Mouse (Mus musculus) kidney, embryonic 14.5 days (tissue): ENCODE results near the gene Rere. TPM values are rescaled to one million over a fixed set of nuclear protein-coding genes. Genes with fewer than 3 reads are reported as not detected.

Experiments used
- ATAC-seq: fragments of 200-750 bp; cut with Nextera tagmentation; 2 replicates; pipeline ENCODE4 v1.8.0; 2017; ENCODE audit warnings: moderate number of reproducible peaks, mild to moderate bottlenecking, moderate TSS enrichment, moderate library complexity; ENCODE audit not compliant: low FRiP score, low TSS enrichment
- H3K27ac ChIP-seq: fragments of 300-500 bp; sonication (generic); 2 replicates; pipeline ENCODE4 v1.5.1; 2014; ENCODE audit warnings: low read depth, mild to moderate bottlenecking, low read length, moderate library complexity, mixed read lengths
- H3K27me3 ChIP-seq: fragments of 300-500 bp; sonication (generic); 2 replicates; pipeline ENCODE4 v1.6.1; 2014; ENCODE audit warnings: mild to moderate bottlenecking, low read length; ENCODE audit not compliant: control insufficient read depth, insufficient read depth
- H3K36me3 ChIP-seq: fragments of 300-500 bp; sonication (generic); 2 replicates; pipeline ENCODE4 v1.6.1; 2014; ENCODE audit warnings: low read length, mixed read lengths; ENCODE audit not compliant: control insufficient read depth, insufficient read depth
- H3K4me1 ChIP-seq: fragments of 300-500 bp; sonication (generic); 2 replicates; pipeline ENCODE4 v1.6.1; 2014; ENCODE audit warnings: low read length, mixed read lengths; ENCODE audit not compliant: control insufficient read depth, insufficient read depth
- H3K4me2 ChIP-seq: fragments of 300-500 bp; sonication (generic); replicated peaks from 2 replicates; pipeline ENCODE4 v1.6.1; 2014; ENCODE audit warnings: low read depth, mild to moderate bottlenecking, low read length
- H3K4me3 ChIP-seq: fragments of 300-500 bp; sonication (generic); 2 replicates; pipeline ENCODE4 v1.5.1; 2014; ENCODE audit warnings: mild to moderate bottlenecking, low read length
- H3K9ac ChIP-seq: fragments of 300-500 bp; sonication (generic); 2 replicates; pipeline ENCODE4 v1.6.1; 2014; ENCODE audit warnings: low read depth, mild to moderate bottlenecking, low read length, moderate library complexity
- H3K9me3 ChIP-seq: fragments of 300-500 bp; sonication (generic); 2 replicates; pipeline ENCODE4 v1.6.1; 2016; ENCODE audit warnings: low read length; ENCODE audit not compliant: control insufficient read depth
- WGBS: fragments of 180-500 bp; shearing (Covaris S2); extraction: QIAGEN DNeasy Blood & Tissue Kit; methylation state at CpG from one replicate; pipeline ENCODE4 v1.1.7; 2014; 5-methylcytosine and 5-hydroxymethylcytosine counted together
- polyA plus RNA-seq: library from polyadenylated mRNA; unstranded; fragments of >200 nt; fragmentation: Nextera tagmentation; extraction: Ambion mirVana; gene quantifications from 2 replicates; pipeline ENCODE4 v1.2.1, GENCODE M21; 2014

Rere gene
- polyA plus RNA-seq, 1 experiment from 2014 or later: 49.9 TPM

DNA sequence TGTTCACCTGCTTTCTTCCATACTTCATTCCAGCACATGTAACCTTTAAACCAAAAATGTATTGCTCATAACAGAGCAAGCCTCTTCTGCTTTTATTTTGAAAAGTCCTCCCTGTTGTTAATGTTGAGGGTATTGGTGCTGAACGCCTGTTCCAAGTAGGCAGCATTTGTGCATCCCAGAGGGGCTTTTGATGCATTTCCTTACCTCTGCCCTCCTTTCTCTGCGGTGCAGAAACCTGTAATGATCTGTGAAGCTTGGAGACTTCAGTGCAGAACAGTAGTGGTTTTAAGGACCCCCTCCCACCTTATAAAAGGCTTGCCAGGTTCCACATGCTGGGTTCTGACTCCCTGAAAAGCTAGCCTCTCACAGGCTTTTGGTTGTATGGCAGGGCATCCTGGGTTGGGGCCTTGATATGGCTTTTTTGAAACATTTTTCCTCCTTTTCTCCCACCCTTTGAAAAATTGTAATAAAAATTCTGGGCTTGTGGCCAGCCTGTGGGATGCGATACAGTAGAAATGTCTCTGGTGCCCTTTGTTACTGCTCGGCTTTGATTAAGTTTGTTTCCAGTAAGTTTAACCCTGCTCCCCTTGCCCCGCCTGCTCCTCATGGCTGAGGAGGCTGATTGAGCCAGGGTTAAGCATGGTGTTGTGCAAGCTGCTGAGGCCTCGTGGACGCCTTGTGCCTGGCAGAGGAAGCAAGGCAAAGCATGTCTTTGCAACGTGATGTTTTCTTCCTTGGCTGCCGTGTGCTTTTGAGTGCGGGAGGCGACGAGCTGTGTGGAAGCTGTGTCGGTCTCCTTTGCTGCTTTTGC is 301.7 kb downstream of the Rere start:
- peak overlapping the region; percentile 44; the same call in 1 of the 2 replicates for H3K9ac ChIP-seq
- H3K36me3 ChIP-seq: no peaks in the 10 kb centered on the region
- ATAC-seq: peak; percentile 82
- H3K4me2 ChIP-seq: peak overlapping the region; percentile 21
- H3K9me3 ChIP-seq: no peaks in the 10 kb centered on the region
- H3K4me1 ChIP-seq: peaks cover 59% of the 10 kb centered on the region
- H3K4me3 ChIP-seq: no peak overlapping the region
- H3K27ac ChIP-seq: peak overlapping the region; percentile 93
- 9% methylated on average over 13 of the region's 13 CpGs for WGBS
- no peaks in the 10 kb centered on the region for H3K27me3 ChIP-seq

DNA sequence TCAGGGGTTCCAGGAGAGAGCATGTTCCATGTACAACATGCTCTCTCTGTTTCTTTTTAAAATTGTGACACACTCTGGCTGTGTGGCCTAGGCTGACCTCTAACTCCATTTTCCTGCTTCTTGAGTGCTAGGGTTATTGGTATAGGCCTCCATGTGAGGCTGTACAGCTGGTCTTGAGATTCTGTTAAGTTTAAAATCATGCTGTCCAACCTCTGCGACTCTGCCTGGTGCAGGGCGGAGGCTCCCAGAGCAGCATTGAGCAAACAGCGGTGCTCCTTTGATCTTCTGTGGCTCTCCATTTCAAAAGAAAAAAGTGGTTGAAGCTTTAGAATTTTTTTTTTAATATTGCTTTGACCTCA is 302.3 kb downstream of the Rere start:
- no peaks in the 10 kb centered on the region for H3K27me3 ChIP-seq
- peak overlapping the region; percentile 21 for H3K4me2 ChIP-seq
- WGBS: 20% methylated on average over 3 of the region's 3 CpGs
- H3K9me3 ChIP-seq: no peaks in the 10 kb centered on the region
- H3K4me1 ChIP-seq: peaks cover 59% of the 10 kb centered on the region
- H3K4me3 ChIP-seq: no peak overlapping the region
- peak overlapping the region; percentile 93 for H3K27ac ChIP-seq
- H3K9ac ChIP-seq: peak overlapping the region; percentile 44; the same call in 1 of the 2 replicates
- H3K36me3 ChIP-seq: no peaks in the 10 kb centered on the region
- ATAC-seq: peak; percentile 44

DNA sequence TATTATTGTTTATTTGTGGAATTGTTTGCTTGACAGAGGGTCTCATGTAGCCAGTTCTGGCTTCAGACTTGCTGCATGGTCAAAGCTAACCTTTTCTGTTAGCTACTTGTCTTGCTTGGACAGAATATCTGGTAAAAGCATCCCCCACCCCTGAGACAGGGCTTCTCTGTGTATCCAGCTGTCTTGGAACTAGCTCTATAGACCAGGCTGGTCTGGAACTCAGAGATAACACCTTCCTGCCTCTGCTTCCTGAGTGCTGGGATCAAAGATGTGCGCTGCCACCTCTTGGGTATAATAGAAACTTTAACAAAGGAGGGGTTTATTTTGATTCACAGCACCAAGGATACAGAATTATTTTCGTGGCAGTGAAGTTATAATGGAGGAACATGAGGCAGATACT is 304.4 kb downstream of the Rere start:
- H3K4me1 ChIP-seq: peaks cover 75% of the 10 kb centered on the region
- 84% methylated on average over 2 of the region's 2 CpGs for WGBS

DNA sequence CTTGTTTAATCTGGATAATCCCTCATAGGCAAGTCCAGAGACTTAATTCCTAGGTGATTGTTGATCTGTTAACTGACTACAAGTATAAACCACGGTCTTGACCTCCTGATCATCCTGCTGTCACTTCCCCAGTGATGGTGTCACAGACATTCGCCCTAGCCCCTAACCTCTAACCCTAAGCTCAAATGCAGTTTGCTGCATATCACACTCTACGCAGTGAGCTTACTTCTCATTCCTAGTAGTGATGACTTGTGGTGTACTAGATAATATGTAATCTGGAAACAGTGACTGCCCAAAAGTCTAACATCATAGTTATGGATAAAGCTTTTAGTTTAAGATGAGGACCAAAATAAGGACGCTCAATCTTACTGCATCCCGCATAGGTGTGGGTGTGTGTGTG is 304.8 kb downstream of the Rere start:
- Histone ChIP-seq H3K27ac (no peak overlapping the region), H3K36me3 (no peaks in the 10 kb centered on the region), H3K9ac (no peak overlapping the region), H3K4me2 (no peak overlapping the region), H3K4me3 (no peak overlapping the region), H3K27me3 (no peaks in the 10 kb centered on the region), H3K4me1 (peaks cover 80% of the 10 kb centered on the region), H3K9me3 (no peaks in the 10 kb centered on the region)
- 70% methylated on average over 5 of the region's 5 CpGs for WGBS
- ATAC-seq: no peak

More for the DNA sequence above, 304.4 kb downstream of the Rere start:
- no peak for ATAC-seq
- Histone ChIP-seq H3K36me3 (no peaks in the 10 kb centered on the region), H3K9ac (no peak overlapping the region), H3K27ac (no peak overlapping the region), H3K27me3 (no peaks in the 10 kb centered on the region), H3K4me2 (no peak overlapping the region), H3K9me3 (no peaks in the 10 kb centered on the region), H3K4me3 (no peak overlapping the region)

DNA sequence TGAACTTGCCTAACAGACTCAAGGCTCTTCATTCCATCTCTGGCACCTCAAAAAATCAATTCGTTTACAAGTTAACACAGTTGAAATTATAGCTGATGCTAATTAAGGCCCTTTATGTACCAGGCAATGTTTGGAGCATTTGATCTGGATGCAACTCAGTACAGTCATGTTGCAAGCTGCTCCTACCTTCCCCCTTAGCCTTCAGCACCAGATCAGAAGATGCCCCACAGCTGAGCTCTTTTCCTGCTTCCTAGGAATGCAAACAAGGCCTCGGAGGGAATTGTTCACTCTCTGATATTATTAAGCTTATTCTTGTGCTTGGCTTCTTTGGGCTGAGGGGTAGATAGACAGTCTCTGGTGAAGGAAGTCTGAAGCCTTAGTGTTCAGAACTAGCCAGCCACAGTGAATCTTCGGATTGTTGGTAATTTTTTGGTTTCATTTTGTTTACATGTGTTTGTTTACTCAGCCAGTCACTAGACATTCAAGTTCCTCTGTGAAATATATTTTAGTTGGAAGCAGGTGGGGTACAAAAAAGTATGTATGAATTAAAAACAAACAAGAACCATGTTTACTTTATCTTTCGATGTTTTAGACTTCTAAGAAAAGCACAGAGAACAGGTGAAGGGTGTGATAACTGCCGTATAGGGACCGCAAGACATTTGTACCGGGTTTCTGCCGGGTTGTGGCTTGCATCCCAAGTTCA is 306.3 kb downstream of the Rere start:
- no peak overlapping the region for H3K4me3 ChIP-seq
- H3K27me3 ChIP-seq: no peaks in the 10 kb centered on the region
- 67% methylated on average over 8 of the region's 8 CpGs for WGBS
- H3K9ac ChIP-seq: no peak overlapping the region; the same call in 1 of the 2 replicates
- no peaks in the 10 kb centered on the region for H3K36me3 ChIP-seq
- H3K4me2 ChIP-seq: no peak overlapping the region
- ATAC-seq: no peak
- no peak overlapping the region for H3K27ac ChIP-seq
- H3K9me3 ChIP-seq: no peaks in the 10 kb centered on the region
- H3K4me1 ChIP-seq: peaks cover 83% of the 10 kb centered on the region

DNA sequence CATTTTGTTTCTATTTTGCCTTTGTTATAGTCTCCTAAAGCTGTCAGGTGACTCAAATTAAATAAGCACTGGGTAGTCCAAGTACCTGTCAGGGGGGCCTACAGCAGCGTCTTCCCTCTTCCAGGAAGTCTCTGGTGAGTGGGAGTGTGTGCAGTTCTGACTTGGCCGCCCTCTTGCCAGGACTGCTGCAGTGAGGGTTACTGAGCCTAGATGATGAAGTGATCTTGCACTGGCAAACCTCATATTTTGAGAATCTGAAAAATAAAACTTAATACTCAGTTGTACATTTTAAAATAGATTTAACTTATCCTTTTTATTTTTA is 306.8 kb downstream of the Rere start:
- WGBS: 31% methylated on average over 2 of the region's 2 CpGs
- H3K27me3 ChIP-seq: no peaks in the 10 kb centered on the region
- H3K9me3 ChIP-seq: no peaks in the 10 kb centered on the region
- H3K4me3 ChIP-seq: no peak overlapping the region
- peaks cover 83% of the 10 kb centered on the region for H3K4me1 ChIP-seq
- no peaks in the 10 kb centered on the region for H3K36me3 ChIP-seq
- no peak overlapping the region for H3K27ac ChIP-seq
- no peak for ATAC-seq
- H3K4me2 ChIP-seq: no peak overlapping the region
- H3K9ac ChIP-seq: no peak overlapping the region

DNA sequence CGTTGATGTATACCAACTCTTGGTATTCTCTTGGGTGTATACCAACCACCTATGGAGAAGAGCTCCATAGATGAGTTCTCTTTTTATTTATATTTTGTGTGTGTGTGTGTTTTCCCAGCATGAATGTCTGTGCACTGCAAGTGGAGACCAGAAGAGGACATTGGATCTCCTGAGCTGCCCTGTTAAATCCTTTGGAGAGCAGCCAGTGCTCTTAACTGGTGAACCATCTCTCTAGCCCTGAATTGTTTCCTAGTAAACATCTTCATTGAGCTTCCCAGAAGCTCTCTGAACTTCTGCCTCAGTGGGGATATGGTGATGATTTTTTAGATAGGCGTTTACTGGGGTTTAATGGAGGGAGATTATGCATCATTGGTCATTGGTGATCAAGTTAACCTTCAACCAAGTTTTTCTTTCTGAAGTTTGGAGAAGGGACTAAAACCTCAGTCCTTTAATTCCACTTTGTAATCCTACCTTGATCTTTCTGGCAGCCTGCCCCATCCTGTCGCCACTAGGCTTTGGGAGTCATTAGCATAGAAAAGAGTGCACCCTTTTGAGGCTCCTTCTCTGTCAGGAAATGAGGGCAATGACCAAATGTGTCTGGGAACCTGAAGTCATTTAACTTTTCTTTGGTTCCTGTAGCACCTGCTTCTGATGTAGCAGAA is 309.3 kb downstream of the Rere start:
- no peak for ATAC-seq
- H3K9ac ChIP-seq: no peak overlapping the region
- no peak overlapping the region for H3K4me3 ChIP-seq
- H3K27me3 ChIP-seq: no peaks in the 10 kb centered on the region
- peak overlapping the region; percentile 80; the same call in 1 of the 2 replicates for H3K27ac ChIP-seq
- no peak overlapping the region for H3K4me2 ChIP-seq
- H3K4me1 ChIP-seq: peaks cover 67% of the 10 kb centered on the region
- WGBS: 16% methylated on average over 3 of the region's 3 CpGs
- H3K36me3 ChIP-seq: no peaks in the 10 kb centered on the region
- no peaks in the 10 kb centered on the region for H3K9me3 ChIP-seq

DNA sequence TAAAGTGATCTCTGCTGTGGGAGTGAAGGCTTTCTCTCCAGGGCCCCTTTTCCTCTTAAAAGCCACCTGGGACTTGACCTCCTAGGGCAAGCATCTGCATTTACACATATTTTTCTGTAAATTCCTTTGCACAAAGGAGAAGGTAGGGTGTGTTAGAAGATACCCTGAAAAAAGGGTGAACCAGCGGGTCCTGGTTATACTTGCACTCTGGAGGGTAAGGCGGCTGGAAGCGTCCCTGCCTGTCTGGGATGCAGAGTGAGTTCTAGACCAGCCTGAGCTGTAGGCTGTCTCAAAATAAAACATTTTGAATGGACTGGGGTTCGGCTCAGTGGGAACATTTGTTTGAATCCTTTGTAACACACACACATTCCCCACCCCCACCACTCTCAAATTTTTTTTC is 310.2 kb downstream of the Rere start:
- Histone ChIP-seq H3K4me1 (peaks cover 60% of the 10 kb centered on the region), H3K27ac (peak overlapping the region; percentile 80; the same call in 1 of the 2 replicates), H3K36me3 (peaks cover 2% of the 10 kb centered on the region; the same call in 1 of the 2 replicates), H3K27me3 (no peaks in the 10 kb centered on the region), H3K9ac (0 out of 2 replicates have a peak overlapping the region, but pooled peaks have one; percentile 5), H3K4me2 (no peak overlapping the region; the same call in 1 of the 2 replicates), H3K4me3 (no peak overlapping the region), H3K9me3 (no peaks in the 10 kb centered on the region)
- WGBS: 28% methylated on average over 4 of the region's 4 CpGs
- no peak for ATAC-seq
